Mouse (Mus musculus): ENCODE results near the gene St8sia6. TPM values are rescaled to one million over a fixed set of nuclear protein-coding genes. Genes with fewer than 3 reads are reported as not detected.

St8sia6 gene
- total RNA-seq (2014; rRNA removed): 0.69 and 1.3 TPM in 2 replicates
- polyA plus RNA-seq (2015; fragmentation: Nextera tagmentation; extraction: Ambion mirVana): 0.75 and 1.2 TPM in 2 replicates

- no peak for TF ChIP-seq CTCF (IDR thresholded peaks at IDR 0.05; ENCODE audit: low read depth)
- Histone ChIP-seq H3K9ac (peak within 1 kb of the TSS; percentile 56), H3K27ac (ENCODE audit: low read depth, low read length) (no peak within 1 kb of the TSS), H3K4me1 (ENCODE audit: insufficient read depth) (peaks cover 8% of the 10 kb centered on the region; the same call in 1 of the 2 replicates), H3K9me3 (ENCODE audit: low read length) (no peaks in the 10 kb centered on the region), H3K4me3 (ENCODE audit: low read depth, low read length) (peak within 1 kb of the TSS; percentile 60), H3K27me3 (ENCODE audit: insufficient read depth, low read length) (peaks cover 12% of the 10 kb centered on the region), H3K36me3 (ENCODE audit: insufficient read depth) (no peaks in the 10 kb centered on the region), H3K4me2 (ENCODE audit: low read depth) (peak within 1 kb of the TSS; percentile 97)
- DNase-seq (no peak), ATAC-seq (no peak; the same call in 1 of the 2 replicates)
- 50% methylated on average over 8 of the region's 8 CpGs for WGBS
Measured at GRCm38 (mm10) chr2:13793969-13794363, at the start of gene St8sia6. Gene St8sia6, minus strand, starts transcription at chr2:13794064.

- no peaks in the 10 kb centered on the region for H3K9me3 ChIP-seq (ENCODE audit: low read length)
- H3K27ac ChIP-seq (ENCODE audit: low read depth, low read length): no peak overlapping the region
- TF ChIP-seq CTCF (IDR thresholded peaks at IDR 0.05; ENCODE audit: low read depth): no peak
- ATAC-seq (no peak), DNase-seq (no peak)
- no peak overlapping the region for H3K4me2 ChIP-seq (ENCODE audit: low read depth)
- no peak overlapping the region for H3K4me3 ChIP-seq (ENCODE audit: low read depth, low read length)
- no peak overlapping the region for H3K9ac ChIP-seq
- no peaks in the 10 kb centered on the region for H3K4me1 ChIP-seq (ENCODE audit: insufficient read depth)
- no peaks in the 10 kb centered on the region for H3K36me3 ChIP-seq (ENCODE audit: insufficient read depth)
- H3K27me3 ChIP-seq (ENCODE audit: insufficient read depth, low read length): no peaks in the 10 kb centered on the region
- WGBS: 80% methylated on average over 3 of the region's 3 CpGs
Measured at GRCm38 (mm10) chr2:13836310-13836709, 42.4 kb upstream of the St8sia6 start.

DNA sequence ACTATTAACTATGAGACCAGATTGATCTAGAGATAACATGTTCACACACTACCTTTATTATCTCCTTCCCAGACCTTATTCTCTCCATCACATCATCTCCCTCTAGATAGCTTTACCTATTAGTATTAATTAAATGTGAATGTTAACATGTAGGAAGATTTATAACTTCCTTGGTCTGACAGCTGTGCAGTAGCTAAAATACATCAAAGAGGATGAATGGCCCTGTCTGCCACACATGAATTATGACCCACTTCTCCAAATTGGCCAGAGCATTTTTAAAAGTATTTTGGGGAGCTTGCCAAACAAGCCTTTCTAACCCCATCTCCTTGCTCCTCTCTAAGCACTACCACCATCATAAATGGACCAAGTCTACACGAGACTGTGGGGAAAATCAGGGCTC lies 41.1 kb upstream of the St8sia6 start:
- H3K27me3 ChIP-seq (ENCODE audit: insufficient read depth, low read length): no peaks in the 10 kb centered on the region
- H3K4me2 ChIP-seq (ENCODE audit: low read depth): no peak overlapping the region
- no peaks in the 10 kb centered on the region for H3K9me3 ChIP-seq (ENCODE audit: low read length)
- TF ChIP-seq CTCF (IDR thresholded peaks at IDR 0.05; ENCODE audit: low read depth): no peak
- H3K36me3 ChIP-seq (ENCODE audit: insufficient read depth): no peaks in the 10 kb centered on the region
- no peak for ATAC-seq
- no peak overlapping the region for H3K4me3 ChIP-seq (ENCODE audit: low read depth, low read length)
- WGBS: 82% methylated on average over 1 of the region's 1 CpGs
- no peak overlapping the region for H3K27ac ChIP-seq (ENCODE audit: low read depth, low read length)
- DNase-seq: no peak
- no peak overlapping the region for H3K9ac ChIP-seq
- H3K4me1 ChIP-seq (ENCODE audit: insufficient read depth): no peaks in the 10 kb centered on the region

GRCm38 (mm10) chr2:13816645-13817044 lies 22.8 kb upstream of the St8sia6 start:
- 93% methylated on average over 2 of the region's 2 CpGs for WGBS
- Histone ChIP-seq H3K9ac (no peak overlapping the region), H3K4me1 (ENCODE audit: insufficient read depth) (no peaks in the 10 kb centered on the region), H3K27ac (ENCODE audit: low read depth, low read length) (no peak overlapping the region), H3K9me3 (ENCODE audit: low read length) (no peaks in the 10 kb centered on the region), H3K36me3 (ENCODE audit: insufficient read depth) (no peaks in the 10 kb centered on the region), H3K4me3 (ENCODE audit: low read depth, low read length) (no peak overlapping the region), H3K4me2 (ENCODE audit: low read depth) (no peak overlapping the region), H3K27me3 (ENCODE audit: insufficient read depth, low read length) (no peaks in the 10 kb centered on the region)
- TF ChIP-seq CTCF (IDR thresholded peaks at IDR 0.05; ENCODE audit: low read depth): no peak
- ATAC-seq (no peak), DNase-seq (no peak)

DNA sequence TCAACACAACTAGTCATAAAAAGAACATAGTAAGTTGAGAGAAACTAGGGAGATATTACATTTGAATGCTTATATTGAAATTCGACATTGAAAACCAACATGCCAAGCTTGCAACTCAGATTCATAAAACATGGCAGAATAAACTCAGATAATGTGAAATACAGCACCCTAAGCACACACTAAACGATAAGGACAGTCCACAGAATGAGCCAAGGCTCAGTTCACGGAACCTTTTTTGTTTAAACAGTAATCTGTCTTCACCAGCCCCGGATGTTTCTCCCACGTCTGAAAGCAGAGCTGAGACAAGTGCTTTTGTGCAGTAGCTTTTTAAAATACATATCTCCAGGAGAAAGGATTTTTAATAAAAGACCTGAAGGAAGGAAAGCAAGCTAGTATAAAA lies 14.7 kb upstream of the St8sia6 start:
- H3K9me3 ChIP-seq (ENCODE audit: low read length): no peaks in the 10 kb centered on the region
- ATAC-seq (no peak), DNase-seq (no peak)
- H3K4me3 ChIP-seq (ENCODE audit: low read depth, low read length): no peak overlapping the region
- H3K9ac ChIP-seq: no peak overlapping the region
- TF ChIP-seq CTCF (IDR thresholded peaks at IDR 0.05; ENCODE audit: low read depth): no peak
- no peak overlapping the region for H3K27ac ChIP-seq (ENCODE audit: low read depth, low read length)
- 68% methylated on average over 5 of the region's 5 CpGs for WGBS
- H3K4me1 ChIP-seq (ENCODE audit: insufficient read depth): no peaks in the 10 kb centered on the region
- H3K36me3 ChIP-seq (ENCODE audit: insufficient read depth): no peaks in the 10 kb centered on the region
- H3K27me3 ChIP-seq (ENCODE audit: insufficient read depth, low read length): no peaks in the 10 kb centered on the region
- H3K4me2 ChIP-seq (ENCODE audit: low read depth): no peak overlapping the region

- Histone ChIP-seq H3K36me3 (ENCODE audit: insufficient read depth) (no peaks in the 10 kb centered on the region), H3K9me3 (ENCODE audit: low read length) (no peaks in the 10 kb centered on the region), H3K27me3 (ENCODE audit: insufficient read depth, low read length) (no peaks in the 10 kb centered on the region), H3K4me2 (ENCODE audit: low read depth) (no peak overlapping the region), H3K4me3 (ENCODE audit: low read depth, low read length) (no peak overlapping the region), H3K27ac (ENCODE audit: low read depth, low read length) (no peak overlapping the region), H3K4me1 (ENCODE audit: insufficient read depth) (no peaks in the 10 kb centered on the region), H3K9ac (no peak overlapping the region)
- ATAC-seq (no peak), DNase-seq (no peak)
- no peak for TF ChIP-seq CTCF (IDR thresholded peaks at IDR 0.05; ENCODE audit: low read depth)
- WGBS: 68% methylated on average over 4 of the region's 4 CpGs
Measured at GRCm38 (mm10) chr2:13808008-13808407, 14.1 kb upstream of the St8sia6 start.

DNA sequence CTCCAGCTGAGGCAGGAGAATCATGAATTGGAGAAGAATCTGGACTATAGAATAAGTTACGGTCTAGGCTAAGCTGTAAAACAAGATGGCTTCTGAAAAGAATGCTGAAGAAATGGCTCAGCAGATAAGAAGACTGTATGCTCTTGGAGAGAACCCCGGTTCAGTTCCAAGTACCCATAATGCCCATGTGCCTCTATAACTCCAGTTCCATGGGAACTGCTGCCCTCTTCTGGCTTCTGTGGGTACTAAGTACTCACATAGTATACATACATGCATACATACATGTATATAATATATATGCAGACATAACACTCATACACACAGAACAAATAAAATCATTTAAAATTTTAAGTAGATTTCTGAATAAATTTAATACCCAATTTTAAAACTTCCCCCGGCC lies 12.3 kb upstream of the St8sia6 start:
- ATAC-seq (no peak), DNase-seq (no peak)
- Histone ChIP-seq H3K27ac (ENCODE audit: low read depth, low read length) (no peak overlapping the region), H3K9me3 (ENCODE audit: low read length) (no peaks in the 10 kb centered on the region), H3K4me2 (ENCODE audit: low read depth) (no peak overlapping the region), H3K9ac (no peak overlapping the region), H3K4me3 (ENCODE audit: low read depth, low read length) (no peak overlapping the region), H3K27me3 (ENCODE audit: insufficient read depth, low read length) (no peaks in the 10 kb centered on the region), H3K36me3 (ENCODE audit: insufficient read depth) (no peaks in the 10 kb centered on the region), H3K4me1 (ENCODE audit: insufficient read depth) (no peaks in the 10 kb centered on the region)
- 92% methylated on average over 3 of the region's 3 CpGs for WGBS
- no peak for TF ChIP-seq CTCF (IDR thresholded peaks at IDR 0.05; ENCODE audit: low read depth)
